Mouse (Mus musculus) bone marrow, adult 2 months (tissue): ENCODE measurements at regions not wholly inside any gene's neighbourhood (a gene's known extent, or its start where the extent isn't known, plus 50 kb on each side); places are given as distances from the start of the nearest gene placed in this dataset.

Experiments used
- CTCF ChIP-seq: fragments of 200-500 bp; IDR thresholded peaks from 2 replicates; pipeline ENCODE4 v1.5.1; 2011; ENCODE audit warnings: low read length, control low read depth; ENCODE audit not compliant: control insufficient read depth, insufficient read depth
- POLR2A ChIP-seq: fragments of 200-500 bp; IDR thresholded peaks from 2 replicates; pipeline ENCODE4 v1.6.1; 2011; ENCODE audit warnings: low read depth, mild to moderate bottlenecking, control low read depth, low read length, borderline replicate concordance; ENCODE audit not compliant: control insufficient read depth

DNA sequence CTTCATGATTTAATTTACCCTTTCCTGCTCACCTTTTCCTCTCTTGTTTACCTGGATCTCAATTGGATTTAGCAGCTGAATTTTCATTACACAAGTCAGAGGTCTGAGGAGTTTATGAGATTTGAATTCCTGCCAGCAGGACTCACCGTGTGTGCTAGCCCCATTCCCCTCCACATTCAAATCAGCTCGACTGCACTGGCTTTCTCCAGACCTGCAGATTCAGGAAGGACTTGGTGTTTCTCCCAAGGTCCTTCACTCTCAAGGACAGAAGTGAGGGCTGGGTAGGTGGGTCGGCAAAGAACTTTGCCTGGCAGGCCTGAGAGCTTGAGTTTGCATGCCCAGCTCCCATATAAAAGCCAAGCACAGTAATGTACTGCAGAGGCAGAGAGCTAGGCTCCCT lies 180.8 kb downstream of the Qk start:
- TF ChIP-seq POLR2A (no peak), CTCF (no peak)
